Mouse (Mus musculus): ENCODE measurements around the gene Fignl2.
A peak's percentile ranks its signal among the peaks of the same experiment; 100 is the strongest.

- TF ChIP-seq CTCF (IDR thresholded peaks at IDR 0.05; ENCODE audit: borderline replicate concordance, insufficient read depth, low read depth, low read length) (peak; percentile 36; the same call in 1 of the 2 replicates), POLR2A (IDR thresholded peaks at IDR 0.05; ENCODE audit: borderline replicate concordance, insufficient read depth, low read length) (no peak)
Measured at GRCm38 (mm10) chr15:101039651-101040050, 38.7 kb downstream of the Fignl2 start.

Data from cerebellum, adult 2 months (tissue).